Mouse (Mus musculus) neural tube, embryonic 11.5 days (tissue): ENCODE results near the gene Ppie. TPM values are rescaled to one million over a fixed set of nuclear protein-coding genes. Genes with fewer than 3 reads are reported as not detected.
"Not testable (repeated sequence)": the region's sequence is repeated elsewhere in the genome, so short reads cannot be mapped to it uniquely, and the experiment has no call there.

Experiments
- ATAC-seq: fragments of 200-750 bp; cut with Nextera tagmentation; 2 replicates; pipeline ENCODE4 v1.8.0; 2017; ENCODE audit warnings: moderate number of reproducible peaks, mild to moderate bottlenecking, moderate TSS enrichment, moderate library complexity; ENCODE audit not compliant: insufficient read depth, low FRiP score, low TSS enrichment
- DNase-seq: peaks from one replicate; pipeline ENCODE4 v3.0.0-alpha.2; 2015; ENCODE audit warnings: low spot score
- H3K27ac ChIP-seq: fragments of 300-500 bp; sonication (generic); 2 replicates; pipeline ENCODE4 v1.5.1; 2014; ENCODE audit warnings: low read depth, mild to moderate bottlenecking, low read length
- H3K27me3 ChIP-seq: fragments of 300-500 bp; sonication (generic); 2 replicates; pipeline ENCODE4 v1.6.1; 2014; ENCODE audit warnings: mild to moderate bottlenecking, low read length, mixed read lengths; ENCODE audit not compliant: control insufficient read depth, insufficient read depth
- H3K36me3 ChIP-seq: fragments of 300-500 bp; sonication (generic); 2 replicates; pipeline ENCODE4 v1.6.1; 2014; ENCODE audit warnings: mild to moderate bottlenecking, low read length, moderate library complexity, mixed read lengths; ENCODE audit not compliant: control insufficient read depth, insufficient read depth
- H3K4me1 ChIP-seq: fragments of 300-500 bp; sonication (generic); 2 replicates; pipeline ENCODE4 v1.6.1; 2014; ENCODE audit warnings: low read length, mixed read lengths; ENCODE audit not compliant: control insufficient read depth, insufficient read depth
- H3K4me2 ChIP-seq: fragments of 300-500 bp; sonication (generic); 2 replicates; pipeline ENCODE4 v1.6.1; 2014; ENCODE audit warnings: low read depth, mild to moderate bottlenecking, moderate library complexity
- H3K4me3 ChIP-seq: fragments of 300-500 bp; sonication (generic); 2 replicates; pipeline ENCODE4 v1.5.1; 2014; ENCODE audit warnings: low read depth, low read length
- H3K9ac ChIP-seq: fragments of 300-500 bp; sonication (generic); 2 replicates; pipeline ENCODE4 v1.6.1; 2014; ENCODE audit warnings: mild to moderate bottlenecking, low read length
- H3K9me3 ChIP-seq: fragments of 300-500 bp; sonication (generic); 2 replicates; pipeline ENCODE4 v1.6.1; 2016; ENCODE audit warnings: low read length; ENCODE audit not compliant: control insufficient read depth
- WGBS: fragments of 180-500 bp; shearing (Covaris S2); extraction: QIAGEN DNeasy Blood & Tissue Kit; methylation state at CpG from one replicate; pipeline ENCODE4 v1.1.7; 2014; 5-methylcytosine and 5-hydroxymethylcytosine counted together
- polyA plus RNA-seq: library from polyadenylated mRNA; unstranded; fragments of >200 nt; fragmentation: Nextera tagmentation; extraction: Ambion mirVana; gene quantifications from 2 replicates; pipeline ENCODE4 v1.2.1, GENCODE M21; 2014

Gene Ppie
- polyA plus RNA-seq = 98.6 and 103 TPM in 2 replicates

DNA sequence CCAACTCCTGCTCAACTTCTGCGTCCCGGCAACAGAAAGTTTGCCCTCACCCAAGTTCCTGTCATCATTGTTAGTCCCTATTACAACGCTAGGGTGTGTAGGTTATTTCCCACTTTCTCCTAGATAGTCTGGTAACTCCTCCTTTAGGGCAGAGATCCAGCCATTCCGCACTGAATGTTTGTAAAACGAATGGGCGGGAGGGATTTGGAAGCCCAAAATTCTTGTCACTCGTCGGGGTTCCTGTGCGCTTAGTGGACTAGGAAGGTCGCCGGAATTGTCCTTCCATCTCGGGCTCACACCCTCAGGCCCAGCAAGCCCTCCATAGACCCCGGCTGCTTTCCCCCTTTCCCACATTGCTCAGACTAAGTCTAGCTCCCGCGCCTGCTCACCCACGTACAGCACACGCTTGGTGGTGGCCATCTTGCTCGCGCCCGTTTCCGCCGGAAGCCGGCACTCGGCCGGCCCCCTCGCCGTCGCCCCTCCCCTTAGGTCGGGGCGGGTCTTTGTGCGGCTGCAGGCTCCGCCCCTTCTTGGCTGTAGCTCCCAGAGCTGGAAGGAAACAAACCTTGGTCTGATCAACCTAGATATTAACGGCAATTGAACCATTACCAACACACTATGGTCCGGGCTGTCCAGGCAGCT lies at the start of gene Ppie:
Ppie (minus strand) TSS at position 439 of the 642 bp plus-strand sequence.
- Histone ChIP-seq H3K9me3 (no peaks in the 10 kb centered on the region), H3K9ac (peak within 1 kb of the TSS; percentile 61), H3K4me2 (peak within 1 kb of the TSS; percentile 63), H3K36me3 (peaks cover 2% of the 10 kb centered on the region), H3K27ac (no peak within 1 kb of the TSS), H3K27me3 (no peaks in the 10 kb centered on the region), H3K4me3 (peak within 1 kb of the TSS; percentile 44), H3K4me1 (peaks cover 10% of the 10 kb centered on the region; the same call in 1 of the 2 replicates)
- ATAC-seq = peak; percentile 93
- DNase-seq = peak; percentile 93
- 1% methylated on average over 34 of the region's 34 CpGs for whole genome bisulfite sequencing

DNA sequence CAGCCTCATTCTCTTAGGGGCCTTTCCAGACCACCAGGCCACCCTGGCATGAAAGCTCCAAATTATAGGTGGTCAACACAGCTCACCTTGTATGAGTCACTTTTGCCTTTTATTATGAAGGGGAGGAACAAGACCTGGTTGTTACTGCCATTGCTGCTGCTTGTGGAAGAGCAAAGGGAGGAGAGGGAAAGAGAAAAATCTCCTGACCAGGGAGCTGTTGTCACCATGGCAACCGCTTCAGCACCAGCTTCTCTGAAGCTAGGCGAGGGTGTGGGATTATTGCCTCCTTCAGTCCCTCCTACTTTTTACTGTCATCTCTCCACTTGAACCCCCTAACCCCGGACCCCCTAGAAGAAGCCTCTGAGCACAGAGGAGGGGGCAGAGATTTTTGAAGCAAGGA lies 45.1 kb upstream of the Ppie start:
- peaks cover 41% of the 10 kb centered on the region for H3K27me3 ChIP-seq
- WGBS = 43% methylated on average over 3 of the region's 3 CpGs

DNA sequence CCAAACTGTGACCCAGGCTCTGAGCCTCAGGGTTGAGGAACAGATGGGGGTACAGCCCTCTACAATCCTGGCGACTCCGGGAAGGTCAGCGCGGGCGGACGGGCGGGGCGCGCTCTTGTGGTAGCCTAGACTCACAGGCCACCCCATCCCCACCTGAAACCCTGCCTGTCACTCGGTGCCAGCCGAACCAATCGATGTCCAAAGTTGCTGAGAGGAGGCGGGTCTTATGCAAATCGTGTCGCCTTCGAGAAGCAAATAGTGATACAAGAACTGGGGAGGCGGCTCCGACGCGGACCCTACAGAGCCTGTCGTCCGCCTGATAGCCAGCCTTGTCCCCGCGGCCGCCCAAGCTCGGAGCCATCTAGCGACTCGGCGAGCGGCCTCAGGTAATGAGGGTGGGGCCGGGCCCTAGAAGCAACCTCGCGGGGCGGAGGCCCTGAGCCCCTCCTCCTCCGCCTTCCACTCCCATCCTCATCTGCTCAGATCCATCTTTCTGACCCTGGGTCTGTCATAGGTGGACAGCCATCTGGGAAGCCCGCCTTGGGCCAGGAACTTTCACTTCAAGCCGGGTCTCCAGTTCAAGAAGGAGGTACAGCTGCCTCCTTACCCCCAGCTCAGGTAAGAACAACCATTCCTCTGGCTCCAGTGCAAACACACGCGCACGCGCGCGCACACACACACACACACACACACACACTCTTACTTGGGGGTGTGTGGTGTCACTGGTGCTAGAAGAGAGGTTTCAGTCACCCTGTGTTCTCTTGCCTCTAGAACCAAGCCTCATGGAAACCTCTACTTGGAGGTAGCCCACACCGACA lies 43.7 kb upstream of the Ppie start:
- 11% methylated on average over 44 of the region's 44 CpGs for WGBS

More for the DNA sequence above, 45.1 kb upstream of the Ppie start:
- Histone ChIP-seq H3K4me2 (no peak overlapping the region), H3K27ac (no peak overlapping the region), H3K4me3 (no peak overlapping the region), H3K9ac (no peak overlapping the region), H3K9me3 (no peaks in the 10 kb centered on the region), H3K4me1 (peaks cover 14% of the 10 kb centered on the region; the same call in 1 of the 2 replicates), H3K36me3 (no peaks in the 10 kb centered on the region)
- DNase-seq (no peak), ATAC-seq (no peak)

DNA sequence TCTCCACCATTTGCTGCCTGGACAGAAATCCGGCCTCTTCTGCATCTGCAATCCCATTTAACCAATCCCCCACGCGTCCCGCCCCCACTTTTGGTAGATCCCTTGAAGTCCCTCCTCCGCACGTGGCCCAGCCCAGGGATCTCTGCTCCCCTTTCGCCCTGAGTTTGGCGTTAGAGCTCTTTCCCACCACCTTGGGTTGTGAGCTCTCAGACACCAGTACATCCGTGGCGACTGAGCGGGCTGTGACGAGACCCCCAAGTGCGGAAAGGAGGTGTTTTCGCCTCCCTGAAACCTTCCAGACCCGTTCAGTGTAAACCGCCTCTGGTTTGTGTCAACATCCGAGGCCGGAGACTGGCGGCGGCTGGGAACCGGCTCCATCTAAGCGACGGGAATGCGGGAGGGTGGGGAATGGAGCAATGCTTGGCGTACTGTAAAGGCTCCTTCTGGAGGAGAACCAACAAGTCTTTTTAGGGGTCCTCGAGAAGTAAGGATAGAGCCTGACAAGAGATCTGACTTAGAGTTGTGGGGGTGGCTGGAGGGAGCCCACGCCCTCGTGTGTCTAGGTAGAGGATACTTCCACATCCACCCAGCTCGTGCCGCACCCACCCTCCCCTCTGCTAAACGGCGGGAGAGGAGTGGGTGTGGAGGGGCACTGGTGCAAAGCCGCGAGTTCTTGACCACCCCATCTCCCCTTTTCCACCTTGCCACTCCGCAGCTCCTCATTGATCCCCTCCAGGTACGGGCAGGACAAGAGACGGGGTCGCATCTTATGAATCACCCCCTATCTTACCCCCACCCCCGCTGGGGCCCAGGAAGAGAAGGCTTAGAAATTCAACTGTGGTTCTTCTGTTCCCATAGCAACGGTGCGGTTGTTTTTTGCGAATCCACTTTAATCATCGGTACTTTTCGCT lies 42.8 kb upstream of the Ppie start, which contains the start of gene Hpcal4:
Hpcal4 (plus strand) TSS at position 900 of the 911 bp plus-strand sequence.
- Histone ChIP-seq H3K9ac (peak within 1 kb of the TSS; percentile 44), H3K4me2 (peak within 1 kb of the TSS; percentile 81), H3K4me3 (peak within 1 kb of the TSS; percentile 39), H3K4me1 (peaks cover 14% of the 10 kb centered on the region; the same call in 1 of the 2 replicates), H3K27ac (no peak within 1 kb of the TSS), H3K27me3 (peaks cover 41% of the 10 kb centered on the region), H3K9me3 (no peaks in the 10 kb centered on the region), H3K36me3 (no peaks in the 10 kb centered on the region)
- peak; percentile 58 for ATAC-seq
- peak; percentile 42 for DNase-seq
- under 1% methylated on average over 44 of the region's 44 CpGs for WGBS

More for the DNA sequence above, 43.7 kb upstream of the Ppie start:
- peak overlapping the region; percentile 44 for H3K9ac ChIP-seq
- peak overlapping the region; percentile 81 for H3K4me2 ChIP-seq
- peak; percentile 94 for ATAC-seq
- peak overlapping the region; percentile 39 for H3K4me3 ChIP-seq
- H3K27ac ChIP-seq = no peak overlapping the region
- peaks cover 41% of the 10 kb centered on the region for H3K27me3 ChIP-seq
- peaks cover 14% of the 10 kb centered on the region; the same call in 1 of the 2 replicates for H3K4me1 ChIP-seq
- peak; percentile 86 for DNase-seq
- H3K9me3 ChIP-seq = no peaks in the 10 kb centered on the region
- H3K36me3 ChIP-seq = no peaks in the 10 kb centered on the region

DNA sequence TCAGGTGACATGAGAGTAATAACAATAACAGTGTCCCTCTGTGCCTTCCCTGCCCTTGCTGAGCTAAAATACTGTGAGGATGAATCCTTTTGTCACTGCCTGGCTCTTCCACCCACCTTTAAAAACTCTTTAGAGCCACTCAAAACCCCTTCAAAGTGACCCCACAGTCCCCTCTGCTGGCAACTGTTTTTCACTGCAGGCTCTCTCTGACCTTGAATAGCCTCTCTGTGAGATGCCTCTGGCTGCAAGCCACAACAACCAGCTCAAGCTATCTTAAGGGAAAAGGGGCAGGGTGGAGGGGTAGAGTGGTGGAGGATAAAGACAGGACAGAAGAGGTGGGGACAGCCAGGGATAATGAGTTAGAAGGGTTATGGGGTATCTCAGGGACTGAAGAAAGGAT lies 32.1 kb upstream of the Ppie start:
- Histone ChIP-seq H3K9ac (no peak overlapping the region), H3K27me3 (no peaks in the 10 kb centered on the region), H3K4me3 (no peak overlapping the region), H3K4me1 (no peaks in the 10 kb centered on the region), H3K4me2 (no peak overlapping the region), H3K36me3 (no peaks in the 10 kb centered on the region), H3K9me3 (no peaks in the 10 kb centered on the region), H3K27ac (no peak overlapping the region)
- ATAC-seq (no peak), DNase-seq (no peak)

DNA sequence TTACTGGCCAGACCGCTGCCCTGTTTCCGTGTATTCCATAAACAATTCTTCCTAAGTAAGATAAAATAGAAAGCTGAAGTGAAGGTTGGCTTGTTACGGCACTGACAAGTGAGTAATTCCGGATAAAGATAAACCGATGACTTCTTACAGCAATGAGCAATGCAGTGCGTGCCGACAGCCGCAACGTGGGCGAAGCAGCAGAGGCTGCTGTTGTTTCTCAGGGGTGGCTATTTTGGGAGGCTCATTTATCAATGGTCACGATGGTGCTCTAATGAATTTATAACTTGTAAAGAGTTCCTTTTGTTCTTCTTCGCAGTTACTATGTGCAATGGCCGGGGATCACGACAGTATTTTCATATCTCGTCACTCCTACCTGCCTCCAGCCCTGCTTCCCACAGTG lies 24.4 kb upstream of the Ppie start:
- no peaks in the 10 kb centered on the region; the same call in 1 of the 2 replicates for H3K36me3 ChIP-seq
- no peak for DNase-seq
- H3K9ac ChIP-seq = no peak overlapping the region
- H3K9me3 ChIP-seq = no peaks in the 10 kb centered on the region
- ATAC-seq = no peak
- H3K4me3 ChIP-seq = no peak overlapping the region
- H3K27me3 ChIP-seq = no peaks in the 10 kb centered on the region
- no peaks in the 10 kb centered on the region for H3K4me1 ChIP-seq
- no peak overlapping the region for H3K27ac ChIP-seq
- H3K4me2 ChIP-seq = no peak overlapping the region
- 74% methylated on average over 15 of the region's 15 CpGs for WGBS

DNA sequence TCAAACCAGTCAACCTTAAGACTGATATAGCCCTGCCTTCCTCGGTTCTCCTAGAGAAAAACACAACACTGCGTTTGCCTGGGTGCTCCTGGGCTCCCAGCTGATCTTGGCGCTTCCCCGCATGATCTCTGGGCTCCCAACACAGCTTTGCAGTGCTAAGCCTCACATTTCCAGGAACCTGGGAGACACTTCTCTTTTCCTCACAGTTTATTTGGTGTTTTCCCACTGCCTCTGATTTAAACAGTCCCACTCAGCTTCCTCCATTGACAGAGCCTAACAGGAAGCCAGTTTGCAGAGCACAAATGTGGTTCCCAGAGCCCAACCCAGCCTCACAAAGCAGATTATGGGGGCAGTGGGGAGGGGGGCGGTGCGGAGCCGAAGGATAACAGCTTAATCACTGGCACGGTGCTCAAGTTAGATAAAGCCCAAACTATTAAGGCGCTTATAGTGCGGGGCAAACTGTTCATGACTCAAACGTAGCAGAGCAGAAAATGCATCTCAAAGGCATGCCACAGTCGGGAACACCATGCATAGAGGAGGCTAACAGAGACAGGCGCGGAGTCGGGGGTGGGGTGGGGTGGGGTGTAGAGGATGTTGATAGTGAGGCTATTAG lies 22.7 kb upstream of the Ppie start:
- no peak for ATAC-seq
- H3K4me1 ChIP-seq = no peaks in the 10 kb centered on the region
- H3K36me3 ChIP-seq = no peaks in the 10 kb centered on the region; the same call in 1 of the 2 replicates
- no peak overlapping the region for H3K4me3 ChIP-seq
- no peaks in the 10 kb centered on the region for H3K9me3 ChIP-seq
- H3K9ac ChIP-seq = no peak overlapping the region
- H3K27ac ChIP-seq = no peak overlapping the region
- no peaks in the 10 kb centered on the region for H3K27me3 ChIP-seq
- WGBS = 17% methylated on average over 15 of the region's 15 CpGs
- H3K4me2 ChIP-seq = no peak overlapping the region
- DNase-seq = no peak

DNA sequence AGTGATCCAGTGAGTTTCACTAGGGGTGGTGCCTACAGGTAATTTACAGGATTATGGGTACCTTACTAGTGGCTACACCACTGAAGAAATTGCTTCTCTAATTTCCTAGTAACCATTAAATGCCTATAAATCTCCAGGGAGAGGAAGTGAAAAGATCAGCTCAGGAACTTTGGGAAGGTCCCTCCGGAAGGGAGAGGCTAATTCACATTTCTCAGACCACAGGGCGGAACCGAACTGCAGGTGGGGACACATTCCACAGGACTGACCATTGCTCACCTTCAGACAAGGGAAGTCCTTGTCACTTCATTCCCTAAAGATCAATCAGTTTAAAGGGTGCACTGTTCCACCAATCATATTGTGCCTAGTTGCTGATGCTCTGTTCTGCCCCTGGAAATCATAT lies 21.5 kb upstream of the Ppie start:
- H3K36me3 ChIP-seq, DNase-seq, H3K4me2 ChIP-seq, ATAC-seq, H3K9ac ChIP-seq, H3K27me3 ChIP-seq, H3K9me3 ChIP-seq, H3K4me1 ChIP-seq, H3K4me3 ChIP-seq, H3K27ac ChIP-seq: not testable (repeated sequence)
- WGBS = 69% methylated on average over 3 of the region's 3 CpGs
